Mouse (Mus musculus) limb, embryonic 10.5 days (tissue): ENCODE data around the gene Actc1. TPM values are rescaled to one million over a fixed set of nuclear protein-coding genes. Genes with fewer than 3 reads are reported as not detected.

Experiments used
- DNase-seq: peaks from one replicate; pipeline ENCODE4 v3.0.0-alpha.2; 2017; ENCODE audit warnings: low spot score
- H3K27ac ChIP-seq: fragments of 300-500 bp; sonication (generic); 2 replicates; pipeline ENCODE4 v1.5.1; 2016; ENCODE audit warnings: mild to moderate bottlenecking
- H3K27me3 ChIP-seq: fragments of 300-500 bp; sonication (generic); 2 replicates; pipeline ENCODE4 v1.6.1; 2016; ENCODE audit warnings: low read depth, mild to moderate bottlenecking; ENCODE audit not compliant: poor library complexity, severe bottlenecking
- H3K36me3 ChIP-seq: fragments of 300-500 bp; sonication (generic); 2 replicates; pipeline ENCODE4 v1.6.1; 2016; ENCODE audit warnings: mild to moderate bottlenecking, moderate library complexity
- H3K4me1 ChIP-seq: fragments of 300-500 bp; sonication (generic); 2 replicates; pipeline ENCODE4 v1.6.1; 2016
- H3K4me3 ChIP-seq: fragments of 300-500 bp; sonication (generic); 2 replicates; pipeline ENCODE4 v1.5.1; 2016; ENCODE audit warnings: mild to moderate bottlenecking, moderate library complexity
- H3K9me3 ChIP-seq: fragments of 300-500 bp; sonication (generic); replicated peaks from 2 replicates; pipeline ENCODE4 v1.6.1; 2016; ENCODE audit warnings: mild to moderate bottlenecking
- WGBS: fragments of 180-500 bp; shearing (Covaris S2); methylation state at CpG from one replicate; pipeline ENCODE4 v1.1.7; 2016; 5-methylcytosine and 5-hydroxymethylcytosine counted together
- polyA plus RNA-seq: library from polyadenylated mRNA; unstranded; fragments of >200 nt; fragmentation: Nextera tagmentation; extraction: Ambion mirVana; gene quantifications from 2 replicates; pipeline ENCODE4 v1.2.1, GENCODE M21; 2016

Gene Actc1
- polyA plus RNA-seq, 1 experiment from 2014 or later, result 27.4 TPM

DNA sequence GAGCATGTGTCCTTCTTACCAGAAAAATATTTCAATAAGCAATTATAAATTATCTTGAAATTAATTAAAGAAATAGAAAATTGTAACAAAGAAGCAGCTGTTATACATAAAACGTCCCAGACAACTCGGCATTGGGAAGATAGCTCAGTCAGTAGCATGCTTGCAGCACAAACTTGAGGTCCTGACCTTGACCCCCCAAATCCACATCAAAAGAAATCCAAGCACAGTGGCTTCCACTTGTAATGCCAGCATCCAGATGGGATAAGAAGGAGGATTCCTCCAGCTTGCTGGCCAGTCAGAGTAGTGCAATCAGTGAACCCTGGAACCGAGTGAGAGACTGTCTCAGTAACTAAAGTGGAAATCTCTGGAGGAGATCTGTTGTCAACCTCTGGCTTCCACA is 12.9 kb upstream of the Actc1 start:
- Histone ChIP-seq H3K9me3 (no peaks in the 10 kb centered on the region), H3K4me1 (no peaks in the 10 kb centered on the region), H3K27me3 (no peaks in the 10 kb centered on the region), H3K4me3 (no peak overlapping the region), H3K36me3 (no peaks in the 10 kb centered on the region), H3K27ac (no peak overlapping the region)
- 76% methylated on average over 3 of the region's 3 CpGs for WGBS
- DNase-seq, result no peak

- H3K27ac ChIP-seq, result no peak overlapping the region
- DNase-seq, result no peak
- H3K4me3 ChIP-seq, result no peak overlapping the region
- H3K4me1 ChIP-seq, result no peaks in the 10 kb centered on the region
- H3K9me3 ChIP-seq, result no peaks in the 10 kb centered on the region
- WGBS, result 56% methylated on average over 2 of the region's 2 CpGs
- no peaks in the 10 kb centered on the region for H3K36me3 ChIP-seq
- no peaks in the 10 kb centered on the region for H3K27me3 ChIP-seq
Measured at GRCm38 (mm10) chr2:114064004-114064403, 10.7 kb upstream of the Actc1 start.

DNA sequence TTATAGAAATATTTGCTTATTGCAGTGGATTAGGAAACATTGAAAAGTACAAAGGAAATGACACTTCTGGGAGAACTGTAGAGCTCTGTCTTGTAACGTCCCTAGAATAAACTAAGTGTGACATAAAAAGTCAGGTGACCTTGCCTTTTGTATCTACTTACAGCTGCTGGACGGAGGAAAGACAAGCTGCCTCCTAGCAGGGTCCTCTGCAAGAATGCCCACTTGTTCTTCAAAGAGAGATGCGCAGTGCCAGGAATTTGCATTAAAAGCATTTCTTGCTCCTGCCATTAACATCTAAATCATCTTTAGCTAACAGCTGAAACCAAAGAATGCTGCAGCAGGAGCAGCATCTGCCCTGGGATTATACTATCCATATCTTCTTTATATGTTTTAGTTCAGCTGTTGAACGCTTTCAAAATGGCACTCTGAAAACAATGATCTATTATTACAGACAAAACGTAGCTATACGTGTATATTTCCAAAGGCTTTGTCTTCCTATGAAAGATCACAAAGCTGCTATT is 6.8 kb upstream of the Actc1 start:
- H3K4me1 ChIP-seq, result peaks cover 6% of the 10 kb centered on the region; the same call in 1 of the 2 replicates
- H3K27ac ChIP-seq, result no peak overlapping the region
- WGBS, result 64% methylated on average over 6 of the region's 6 CpGs
- no peak for DNase-seq
- no peak overlapping the region for H3K4me3 ChIP-seq
- no peaks in the 10 kb centered on the region for H3K36me3 ChIP-seq
- H3K27me3 ChIP-seq, result no peaks in the 10 kb centered on the region
- no peaks in the 10 kb centered on the region for H3K9me3 ChIP-seq

- DNase-seq, result no peak
- Histone ChIP-seq H3K36me3 (no peaks in the 10 kb centered on the region), H3K27ac (no peak overlapping the region), H3K9me3 (no peaks in the 10 kb centered on the region), H3K4me3 (no peak overlapping the region), H3K27me3 (no peaks in the 10 kb centered on the region), H3K4me1 (peaks cover 6% of the 10 kb centered on the region; the same call in 1 of the 2 replicates)
- WGBS, result 78% methylated on average over 1 of the region's 1 CpGs
Measured at GRCm38 (mm10) chr2:114059608-114060007, 6.3 kb upstream of the Actc1 start.

- WGBS, result 93% methylated on average over 10 of the region's 10 CpGs
- DNase-seq, result no peak
- Histone ChIP-seq H3K27me3 (no peaks in the 10 kb centered on the region), H3K4me1 (peaks cover 6% of the 10 kb centered on the region; the same call in 1 of the 2 replicates), H3K9me3 (no peaks in the 10 kb centered on the region), H3K36me3 (no peaks in the 10 kb centered on the region), H3K4me3 (no peak overlapping the region), H3K27ac (no peak overlapping the region)
Measured at GRCm38 (mm10) chr2:114058226-114058796, 5.0 kb upstream of the Actc1 start.

- Histone ChIP-seq H3K27ac (no peak overlapping the region), H3K4me3 (no peak overlapping the region), H3K4me1 (peaks cover 11% of the 10 kb centered on the region), H3K36me3 (no peaks in the 10 kb centered on the region), H3K9me3 (no peaks in the 10 kb centered on the region), H3K27me3 (no peaks in the 10 kb centered on the region)
- WGBS, result 19% methylated on average over 10 of the region's 10 CpGs
- no peak for DNase-seq
Measured at GRCm38 (mm10) chr2:114057303-114057853, 4.0 kb upstream of the Actc1 start.

- Histone ChIP-seq H3K4me3 (no peak overlapping the region), H3K4me1 (peaks cover 11% of the 10 kb centered on the region), H3K27ac (no peak overlapping the region), H3K36me3 (no peaks in the 10 kb centered on the region), H3K27me3 (no peaks in the 10 kb centered on the region), H3K9me3 (no peaks in the 10 kb centered on the region)
- 89% methylated on average over 4 of the region's 4 CpGs for WGBS
- no peak for DNase-seq
Measured at GRCm38 (mm10) chr2:114054129-114054528, 781 bp upstream of the Actc1 start.

GRCm38 (mm10) chr2:114051871-114052241 is 1.5 kb downstream of the Actc1 start:
- no peak overlapping the region for H3K27ac ChIP-seq
- DNase-seq, result no peak
- H3K36me3 ChIP-seq, result no peaks in the 10 kb centered on the region
- peaks cover 5% of the 10 kb centered on the region for H3K4me1 ChIP-seq
- H3K9me3 ChIP-seq, result no peaks in the 10 kb centered on the region
- no peaks in the 10 kb centered on the region for H3K27me3 ChIP-seq
- whole genome bisulfite sequencing, result 90% methylated on average over 14 of the region's 14 CpGs
- H3K4me3 ChIP-seq, result no peak overlapping the region

GRCm38 (mm10) chr2:114051111-114051870 is 2.1 kb downstream of the Actc1 start:
- H3K9me3 ChIP-seq, result no peaks in the 10 kb centered on the region
- no peak overlapping the region for H3K4me3 ChIP-seq
- H3K36me3 ChIP-seq, result no peaks in the 10 kb centered on the region
- peaks cover 5% of the 10 kb centered on the region for H3K4me1 ChIP-seq
- DNase-seq, result no peak
- WGBS, result 92% methylated on average over 7 of the region's 7 CpGs
- H3K27ac ChIP-seq, result no peak overlapping the region
- no peaks in the 10 kb centered on the region for H3K27me3 ChIP-seq

DNA sequence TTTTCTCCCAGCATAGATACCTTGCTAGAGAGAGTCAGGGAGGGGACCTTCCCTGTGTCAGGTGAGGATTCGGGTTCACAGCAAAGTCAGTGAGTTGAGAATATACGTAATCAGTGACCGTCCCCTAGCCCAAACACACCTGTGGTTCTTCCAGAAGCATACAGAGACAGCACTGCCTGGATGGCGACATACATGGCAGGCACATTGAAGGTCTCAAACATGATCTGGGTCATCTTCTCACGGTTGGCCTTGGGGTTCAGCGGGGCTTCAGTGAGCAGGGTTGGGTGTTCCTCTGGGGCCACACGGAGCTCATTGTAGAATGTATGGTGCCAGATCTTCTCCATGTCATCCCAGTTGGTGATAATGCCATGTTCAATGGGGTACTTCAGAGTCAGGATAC is 3.2 kb downstream of the Actc1 start:
- no peak for DNase-seq
- Histone ChIP-seq H3K36me3 (no peaks in the 10 kb centered on the region), H3K4me3 (no peak overlapping the region), H3K9me3 (no peaks in the 10 kb centered on the region), H3K27me3 (no peaks in the 10 kb centered on the region), H3K4me1 (peaks cover 5% of the 10 kb centered on the region), H3K27ac (no peak overlapping the region)
- WGBS, result 93% methylated on average over 7 of the region's 7 CpGs

DNA sequence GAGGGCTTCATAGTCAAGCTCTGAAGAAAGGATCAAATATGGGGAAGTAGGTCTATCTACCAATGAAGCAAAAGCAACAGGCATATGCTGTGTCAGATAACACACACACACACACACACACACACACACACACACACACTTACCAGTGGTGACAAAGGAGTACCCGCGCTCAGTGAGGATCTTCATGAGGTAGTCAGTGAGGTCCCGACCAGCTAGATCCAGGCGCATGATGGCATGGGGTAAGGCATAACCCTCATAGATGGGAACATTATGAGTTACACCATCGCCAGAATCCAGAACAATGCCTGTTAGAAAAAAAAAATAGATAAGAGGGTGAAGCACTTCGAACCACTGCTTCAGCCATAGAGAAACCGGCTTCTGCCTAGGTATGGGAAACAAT is 4.0 kb downstream of the Actc1 start:
- peaks cover 5% of the 10 kb centered on the region for H3K4me1 ChIP-seq
- no peak overlapping the region for H3K4me3 ChIP-seq
- DNase-seq, result no peak
- no peaks in the 10 kb centered on the region for H3K36me3 ChIP-seq
- WGBS, result 96% methylated on average over 7 of the region's 7 CpGs
- no peaks in the 10 kb centered on the region for H3K27me3 ChIP-seq
- no peak overlapping the region for H3K27ac ChIP-seq
- H3K9me3 ChIP-seq, result no peaks in the 10 kb centered on the region

DNA sequence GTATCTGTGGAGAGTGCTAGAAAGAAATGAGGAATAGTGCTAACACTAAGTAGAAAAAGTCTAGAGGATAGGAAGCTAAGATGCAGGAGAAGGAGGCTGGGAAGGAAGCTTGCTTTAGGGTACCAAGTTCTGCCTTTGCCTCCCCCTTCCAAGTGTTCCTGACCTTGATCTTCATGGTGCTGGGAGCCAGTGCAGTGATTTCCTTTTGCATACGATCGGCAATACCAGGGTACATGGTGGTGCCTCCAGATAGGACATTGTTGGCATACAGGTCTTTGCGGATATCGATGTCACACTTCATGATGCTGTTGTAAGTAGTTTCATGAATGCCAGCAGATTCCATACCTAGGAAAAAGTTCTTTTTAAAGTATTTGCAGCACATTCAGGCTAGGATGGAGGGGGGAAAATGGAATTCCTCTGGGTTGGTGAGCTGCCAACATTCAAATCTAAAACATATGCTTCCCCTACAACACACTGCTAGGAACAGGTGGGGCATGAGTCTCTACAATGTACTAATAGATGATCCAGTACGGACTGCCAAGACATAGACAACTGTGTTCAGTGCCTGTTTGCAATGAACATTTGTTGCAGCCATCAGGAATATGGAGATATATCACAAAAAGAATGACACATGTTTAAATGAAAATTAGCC is 5.3 kb downstream of the Actc1 start:
- H3K27ac ChIP-seq, result no peak overlapping the region
- no peak for DNase-seq

GRCm38 (mm10) chr2:114046151-114046664 is 7.1 kb downstream of the Actc1 start:
- Histone ChIP-seq H3K27ac (no peak overlapping the region), H3K27me3 (no peaks in the 10 kb centered on the region), H3K4me3 (no peak overlapping the region), H3K36me3 (no peaks in the 10 kb centered on the region), H3K4me1 (no peaks in the 10 kb centered on the region), H3K9me3 (no peaks in the 10 kb centered on the region)
- no peak for DNase-seq
- WGBS, result 93% methylated on average over 5 of the region's 5 CpGs

More for the DNA sequence above, 5.3 kb downstream of the Actc1 start:
- no peaks in the 10 kb centered on the region for H3K9me3 ChIP-seq
- no peaks in the 10 kb centered on the region for H3K36me3 ChIP-seq
- peaks cover 5% of the 10 kb centered on the region for H3K4me1 ChIP-seq
- H3K4me3 ChIP-seq, result no peak overlapping the region
- no peaks in the 10 kb centered on the region for H3K27me3 ChIP-seq
- WGBS, result 91% methylated on average over 5 of the region's 5 CpGs
